Mouse (Mus musculus) midbrain, embryonic 12.5 days (tissue): Measurements from ENCODE around the gene Pigf. TPM values are rescaled to one million over a fixed set of nuclear protein-coding genes. Genes with fewer than 3 reads are reported as not detected.
"Not testable (repeated sequence)": the region's sequence is repeated elsewhere in the genome, so short reads cannot be mapped to it uniquely, and the experiment has no call there.

Source experiments
- ATAC-seq: fragments of 200-750 bp; cut with Nextera tagmentation; 2 replicates; pipeline ENCODE4 v1.8.0; 2017; ENCODE audit warnings: low read depth, moderate TSS enrichment, moderate library complexity; ENCODE audit not compliant: low FRiP score
- H3K27ac ChIP-seq: fragments of 300-500 bp; sonication (generic); replicated peaks from 2 replicates; pipeline ENCODE4 v1.5.1; 2016; ENCODE audit warnings: mild to moderate bottlenecking
- H3K27me3 ChIP-seq: fragments of 300-500 bp; sonication (generic); 2 replicates; pipeline ENCODE4 v1.6.1; 2016; ENCODE audit warnings: mild to moderate bottlenecking
- H3K36me3 ChIP-seq: fragments of 300-500 bp; sonication (generic); 2 replicates; pipeline ENCODE4 v1.6.1; 2016
- H3K4me1 ChIP-seq: fragments of 300-500 bp; sonication (generic); 2 replicates; pipeline ENCODE4 v1.6.1; 2016
- H3K4me2 ChIP-seq: fragments of 300-500 bp; sonication (generic); replicated peaks from 2 replicates; pipeline ENCODE4 v1.6.1; 2016; ENCODE audit warnings: mild to moderate bottlenecking, moderate library complexity
- H3K4me3 ChIP-seq: fragments of 300-500 bp; sonication (generic); 2 replicates; pipeline ENCODE4 v1.5.1; 2016; ENCODE audit warnings: mild to moderate bottlenecking
- H3K9ac ChIP-seq: fragments of 300-500 bp; sonication (generic); replicated peaks from 2 replicates; pipeline ENCODE4 v1.6.1; 2016; ENCODE audit warnings: mild to moderate bottlenecking, moderate library complexity
- H3K9me3 ChIP-seq: fragments of 300-500 bp; sonication (generic); 2 replicates; pipeline ENCODE4 v1.6.1; 2016; ENCODE audit warnings: mild to moderate bottlenecking
- WGBS: fragments of 180-500 bp; shearing (Covaris S2); methylation state at CpG from one replicate; pipeline ENCODE4 v1.1.7; 2016; 5-methylcytosine and 5-hydroxymethylcytosine counted together
- polyA plus RNA-seq: library from polyadenylated mRNA; unstranded; fragments of >200 nt; fragmentation: Nextera tagmentation; extraction: Ambion mirVana; gene quantifications from 2 replicates; pipeline ENCODE4 v1.2.1, GENCODE M21; 2016

The Pigf gene
- 40.2 and 44.8 TPM in 2 replicates for polyA plus RNA-seq

DNA sequence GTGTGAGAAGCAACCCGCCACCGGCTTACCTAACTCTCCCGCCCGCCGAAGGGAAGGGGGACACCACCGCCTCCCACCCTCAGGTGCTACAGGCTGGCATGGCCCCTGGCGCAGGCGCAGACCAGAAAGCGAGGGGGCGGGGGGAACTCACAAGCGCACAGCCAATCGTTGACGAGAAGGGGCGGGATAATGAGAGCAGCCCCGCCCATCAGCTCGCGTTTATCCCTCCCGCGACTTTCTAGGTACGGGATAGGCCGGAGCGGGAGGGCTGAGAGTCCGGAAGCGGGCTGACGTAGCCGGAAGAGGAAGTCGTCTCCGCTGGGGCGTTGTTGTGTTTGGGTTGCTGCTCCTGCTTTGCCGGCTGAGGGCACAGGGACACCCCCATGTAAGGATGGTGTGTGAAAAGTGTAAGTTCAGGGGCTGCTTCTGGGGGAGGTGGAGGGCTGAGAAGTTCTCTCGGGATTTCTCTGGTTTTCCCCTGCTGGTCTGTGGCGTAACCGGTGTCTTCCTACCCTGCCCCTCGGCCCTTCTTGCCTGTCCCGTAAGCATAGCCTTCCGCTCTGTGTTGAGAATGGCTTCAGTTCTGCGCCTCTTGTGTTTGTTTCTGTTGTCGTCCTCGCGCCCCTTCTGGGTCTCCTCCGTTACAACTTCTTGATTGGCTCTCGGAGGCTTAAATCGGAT lies at the start of gene Pigf, which contains the start of gene Cript:
Gene Pigf, minus strand, starts transcription at position 138 of the 681 bp plus-strand sequence.
Gene Cript, plus strand, starts transcription at position 282 of the 681 bp plus-strand sequence.
- Histone ChIP-seq H3K4me1 (peaks cover 17% of the 10 kb centered on the region), H3K27ac (no peak within 1 kb of the TSS), H3K27me3 (no peaks in the 10 kb centered on the region), H3K36me3 (peaks cover 16% of the 10 kb centered on the region), H3K4me3 (peak within 1 kb of the TSS; percentile 85), H3K9ac (peak within 1 kb of the TSS; percentile 84), H3K9me3 (no peaks in the 10 kb centered on the region), H3K4me2 (peak within 1 kb of the TSS; percentile 97)
- WGBS: under 1% methylated on average over 39 of the region's 43 CpGs
- ATAC-seq: peak; percentile 99

- Histone ChIP-seq H3K9ac (no peak overlapping the region), H3K27ac (no peak overlapping the region), H3K4me2 (no peak overlapping the region), H3K27me3 (no peaks in the 10 kb centered on the region), H3K9me3 (no peaks in the 10 kb centered on the region), H3K36me3 (no peaks in the 10 kb centered on the region), H3K4me1 (no peaks in the 10 kb centered on the region), H3K4me3 (no peak overlapping the region)
- ATAC-seq: no peak
Measured at GRCm38 (mm10) chr17:87073470-87073869, 48.3 kb upstream of the Pigf start.

DNA sequence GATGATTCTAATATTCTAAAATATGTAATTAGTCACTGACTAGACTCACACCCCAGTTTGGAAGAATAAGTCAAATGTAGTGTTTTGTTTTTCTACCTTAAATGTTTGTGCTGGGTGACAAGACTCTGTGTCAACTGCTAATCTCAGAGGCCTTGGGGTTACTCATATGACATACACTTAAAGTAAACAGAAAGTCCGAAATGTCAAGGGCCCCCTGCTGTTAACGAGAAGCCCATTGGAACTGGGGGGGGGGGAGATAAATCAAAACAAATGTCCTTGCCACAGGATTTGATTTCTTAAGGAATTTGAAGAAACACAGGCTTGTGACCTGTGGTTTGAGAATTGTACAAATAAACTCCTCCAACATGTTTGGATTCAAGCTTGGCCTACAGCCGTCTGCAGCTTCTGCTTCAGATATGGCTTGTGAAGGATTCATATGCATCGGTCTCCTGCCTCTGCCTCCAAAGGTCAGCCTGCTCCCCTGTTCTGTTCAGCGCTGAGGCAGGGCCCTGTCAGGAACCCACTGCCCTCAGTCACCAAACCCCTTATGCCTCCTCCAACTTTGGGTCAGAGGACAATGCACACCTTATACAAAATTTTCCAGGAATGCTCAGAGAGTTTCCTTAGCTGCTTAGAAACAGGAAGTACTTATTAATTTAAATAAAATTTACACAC lies 47.7 kb upstream of the Pigf start:
- Histone ChIP-seq H3K27me3 (no peaks in the 10 kb centered on the region), H3K4me1 (no peaks in the 10 kb centered on the region), H3K4me2 (no peak overlapping the region), H3K9ac (no peak overlapping the region), H3K27ac (no peak overlapping the region), H3K36me3 (no peaks in the 10 kb centered on the region), H3K4me3 (no peak overlapping the region), H3K9me3 (no peaks in the 10 kb centered on the region)
- 75% methylated on average over 5 of the region's 5 CpGs for WGBS
- no peak for ATAC-seq

DNA sequence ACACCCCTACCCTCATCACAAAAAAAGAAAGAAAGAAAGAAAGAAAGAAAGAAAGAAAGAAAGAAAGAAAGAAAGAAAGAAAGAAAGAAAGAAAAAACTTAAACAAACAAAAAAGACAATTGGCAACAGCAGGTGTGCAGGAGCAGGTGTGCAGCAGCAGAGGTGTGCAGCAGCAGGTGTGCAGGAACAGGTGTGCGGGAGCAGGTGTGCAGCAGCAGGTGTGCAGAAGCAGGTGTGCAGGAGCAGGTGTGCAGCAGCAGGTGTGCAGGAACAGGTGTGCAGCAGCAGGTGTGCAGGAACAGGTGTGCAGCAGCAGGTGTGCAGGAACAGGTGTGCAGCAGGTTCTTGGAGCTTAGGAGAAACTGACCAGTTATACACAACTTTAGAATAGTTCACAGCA lies 47.0 kb upstream of the Pigf start:
- not testable (repeated sequence) for H3K27me3 ChIP-seq, ATAC-seq
- 87% methylated on average over 1 of the region's 1 CpGs for WGBS

DNA sequence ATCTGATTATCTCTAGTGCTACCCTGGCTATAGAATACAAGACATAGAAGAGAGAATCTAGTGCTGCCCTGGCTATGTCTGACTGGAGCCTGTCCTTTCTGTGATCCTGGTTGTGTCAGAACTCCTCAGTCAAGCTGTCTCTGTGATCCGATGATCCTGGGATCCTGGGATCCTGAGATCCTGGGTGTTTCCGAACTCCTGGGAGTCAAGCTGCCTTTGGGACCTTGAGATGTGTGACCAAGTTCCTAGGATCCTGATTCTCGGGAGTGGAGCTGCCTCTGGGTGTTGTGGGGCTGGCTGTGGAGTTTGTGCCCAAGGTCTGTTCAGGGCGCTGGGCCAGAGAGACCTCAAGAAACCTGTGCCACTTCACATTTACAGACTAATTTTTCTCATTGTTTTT lies 43.8 kb upstream of the Pigf start:
- Histone ChIP-seq H3K9me3 (no peaks in the 10 kb centered on the region), H3K4me3 (no peak overlapping the region), H3K27ac (no peak overlapping the region), H3K9ac (no peak overlapping the region), H3K27me3 (no peaks in the 10 kb centered on the region), H3K4me2 (no peak overlapping the region), H3K4me1 (no peaks in the 10 kb centered on the region), H3K36me3 (no peaks in the 10 kb centered on the region)
- 89% methylated on average over 4 of the region's 4 CpGs for WGBS
- ATAC-seq: no peak

More for the DNA sequence above, 47.0 kb upstream of the Pigf start:
- not testable (repeated sequence) for H3K4me1 ChIP-seq, H3K36me3 ChIP-seq, H3K27ac ChIP-seq, H3K4me2 ChIP-seq, H3K9me3 ChIP-seq, H3K4me3 ChIP-seq, H3K9ac ChIP-seq

DNA sequence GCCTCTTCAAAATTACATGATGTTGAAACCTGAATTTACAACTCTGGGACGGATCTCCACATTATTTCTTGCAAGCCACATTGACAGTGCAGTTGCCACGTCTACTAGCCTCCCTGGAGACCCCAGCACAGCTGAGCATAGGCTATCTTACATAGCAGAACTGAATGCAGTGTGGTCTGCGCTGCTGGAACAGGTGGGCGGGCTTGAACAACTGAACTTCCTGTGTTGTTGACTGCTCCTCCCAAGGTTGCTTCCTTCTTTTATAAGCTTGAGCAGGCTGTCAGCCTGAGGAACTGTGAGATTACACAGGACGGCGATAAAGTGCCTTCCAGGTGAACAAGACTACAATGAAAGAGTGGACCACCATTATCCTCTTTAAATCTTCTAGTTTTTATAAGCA lies 38.8 kb upstream of the Pigf start:
- WGBS: 81% methylated on average over 6 of the region's 6 CpGs
- Histone ChIP-seq H3K9me3 (no peaks in the 10 kb centered on the region), H3K4me1 (no peaks in the 10 kb centered on the region), H3K4me3 (no peak overlapping the region), H3K27me3 (no peaks in the 10 kb centered on the region), H3K36me3 (no peaks in the 10 kb centered on the region), H3K4me2 (no peak overlapping the region), H3K27ac (no peak overlapping the region), H3K9ac (no peak overlapping the region)
- ATAC-seq: no peak

- 86% methylated on average over 7 of the region's 7 CpGs for WGBS
- no peaks in the 10 kb centered on the region for H3K27me3 ChIP-seq
- no peak overlapping the region for H3K4me2 ChIP-seq
- H3K4me3 ChIP-seq: no peak overlapping the region
- no peaks in the 10 kb centered on the region for H3K4me1 ChIP-seq
- no peaks in the 10 kb centered on the region for H3K9me3 ChIP-seq
- H3K9ac ChIP-seq: no peak overlapping the region
- H3K27ac ChIP-seq: no peak overlapping the region
- no peak for ATAC-seq
- no peaks in the 10 kb centered on the region for H3K36me3 ChIP-seq
Measured at GRCm38 (mm10) chr17:87063461-87063860, 38.3 kb upstream of the Pigf start.

DNA sequence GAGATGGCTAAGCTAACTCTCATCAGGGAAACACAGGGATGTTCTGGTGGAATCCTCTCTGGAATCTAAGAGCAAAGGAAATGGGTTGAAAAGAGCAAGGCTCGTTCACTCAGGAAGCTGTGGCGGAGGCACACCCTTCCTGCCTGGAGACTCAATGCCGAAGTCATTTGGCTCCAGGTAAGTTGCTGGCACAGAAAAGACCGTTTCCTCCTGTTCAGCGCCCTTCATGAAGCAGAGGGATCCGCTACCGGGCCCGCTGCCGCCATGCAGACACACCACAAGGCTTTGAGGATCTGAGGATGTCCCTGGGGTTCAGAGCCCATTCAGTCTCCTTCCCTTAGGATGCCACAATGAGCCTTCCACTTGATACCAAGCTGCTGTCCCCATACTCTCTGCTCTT lies 37.4 kb upstream of the Pigf start:
- H3K4me2 ChIP-seq: no peak overlapping the region
- no peaks in the 10 kb centered on the region for H3K4me1 ChIP-seq
- 88% methylated on average over 9 of the region's 9 CpGs for WGBS
- H3K9ac ChIP-seq: no peak overlapping the region
- no peak overlapping the region for H3K4me3 ChIP-seq
- H3K36me3 ChIP-seq: no peaks in the 10 kb centered on the region
- no peak for ATAC-seq
- no peaks in the 10 kb centered on the region for H3K9me3 ChIP-seq
- no peak overlapping the region for H3K27ac ChIP-seq
- no peaks in the 10 kb centered on the region for H3K27me3 ChIP-seq

GRCm38 (mm10) chr17:87057486-87058266 lies 32.5 kb upstream of the Pigf start:
- 68% methylated on average over 8 of the region's 8 CpGs for WGBS
- Histone ChIP-seq H3K4me3 (no peak overlapping the region), H3K27ac (no peak overlapping the region), H3K9ac (no peak overlapping the region), H3K27me3 (no peaks in the 10 kb centered on the region), H3K4me1 (no peaks in the 10 kb centered on the region), H3K9me3 (no peaks in the 10 kb centered on the region), H3K36me3 (no peaks in the 10 kb centered on the region), H3K4me2 (no peak overlapping the region)
- ATAC-seq: no peak

DNA sequence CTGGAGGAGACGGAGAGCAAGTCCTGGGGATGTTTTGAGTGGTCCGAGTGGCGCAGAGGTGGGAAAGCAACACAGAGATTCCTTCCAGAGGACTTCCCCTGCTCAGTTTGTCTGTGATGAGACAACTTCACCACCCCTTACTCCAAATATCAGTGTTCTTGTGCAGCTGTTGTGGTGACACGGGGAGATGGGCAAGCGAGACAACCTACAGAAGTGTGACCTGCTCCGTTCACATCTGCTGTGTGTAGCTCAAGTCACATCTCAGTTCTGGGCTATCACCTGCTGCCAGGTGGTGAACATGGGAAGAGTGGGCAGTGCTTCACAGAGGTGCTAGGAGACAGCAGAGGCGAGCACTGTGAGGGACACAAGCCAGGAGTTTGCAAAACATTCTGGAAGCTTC lies 31.6 kb upstream of the Pigf start:
- ATAC-seq: no peak
- Histone ChIP-seq H3K4me3 (no peak overlapping the region), H3K9me3 (no peaks in the 10 kb centered on the region), H3K4me2 (no peak overlapping the region), H3K9ac (no peak overlapping the region), H3K27me3 (no peaks in the 10 kb centered on the region), H3K36me3 (no peaks in the 10 kb centered on the region), H3K4me1 (no peaks in the 10 kb centered on the region), H3K27ac (no peak overlapping the region)
- 93% methylated on average over 7 of the region's 7 CpGs for WGBS

GRCm38 (mm10) chr17:87055663-87056062 lies 30.5 kb upstream of the Pigf start:
- Histone ChIP-seq H3K4me1 (no peaks in the 10 kb centered on the region), H3K27me3 (no peaks in the 10 kb centered on the region), H3K27ac (no peak overlapping the region)

GRCm38 (mm10) chr17:87055051-87055459 lies 29.8 kb upstream of the Pigf start:
- WGBS: 34% methylated on average over 5 of the region's 5 CpGs
- H3K4me3 ChIP-seq: no peak overlapping the region
- no peaks in the 10 kb centered on the region for H3K9me3 ChIP-seq
- H3K27me3 ChIP-seq: no peaks in the 10 kb centered on the region
- H3K9ac ChIP-seq: no peak overlapping the region
- H3K36me3 ChIP-seq: no peaks in the 10 kb centered on the region
- H3K4me1 ChIP-seq: no peaks in the 10 kb centered on the region
- no peak overlapping the region for H3K27ac ChIP-seq
- ATAC-seq: no peak
- no peak overlapping the region for H3K4me2 ChIP-seq

More at GRCm38 (mm10) chr17:87055663-87056062, 30.5 kb upstream of the Pigf start:
- no peak for ATAC-seq
- H3K36me3 ChIP-seq: no peaks in the 10 kb centered on the region
- no peak overlapping the region for H3K4me3 ChIP-seq
- no peak overlapping the region for H3K9ac ChIP-seq
- H3K9me3 ChIP-seq: no peaks in the 10 kb centered on the region
- 79% methylated on average over 1 of the region's 1 CpGs for WGBS
- no peak overlapping the region for H3K4me2 ChIP-seq
